Mouse (Mus musculus) T-helper 1 cell (primary cell): ENCODE results near the gene Mob3b.

Source experiments
- in situ Hi-C: fragments of 300-600 bp; cut with MboI, MseI; formaldehyde crosslinking; loops from one replicate; pipeline ENCODE4 v1.15.1; 2025; ENCODE audit warnings: high pct_unique_total_duplicates

The Mob3b gene

GRCm38 (mm10) chr4:35156751-35157611, at the start of gene Mob3b:
Mob3b (minus strand) TSS chr4:35157484.
- in situ Hi-C loops: loop anchor here (5.0 kb wide), 2 partner anchors 60 to 200 kb away; no protein-coding TSS in a partner anchor

- in situ Hi-C loops: no loop called here
Observed at GRCm38 (mm10) chr4:35204659-35205058, 47.4 kb upstream of the Mob3b start.

GRCm38 (mm10) chr4:35203724-35204123, 46.4 kb upstream of the Mob3b start:
- in situ Hi-C loops: no loop called here

GRCm38 (mm10) chr4:35201700-35202099, 44.4 kb upstream of the Mob3b start:
- in situ Hi-C loops: no loop called here

GRCm38 (mm10) chr4:35192725-35193124, 35.4 kb upstream of the Mob3b start:
- in situ Hi-C loops: loop anchor here (10.0 kb wide), 1 partner anchor 238 kb away; no protein-coding TSS in a partner anchor

GRCm38 (mm10) chr4:35189794-35190193, 32.5 kb upstream of the Mob3b start:
- in situ Hi-C loops: loop anchor here (10.0 kb wide), 1 partner anchor 235 kb away; no protein-coding TSS in a partner anchor

GRCm38 (mm10) chr4:35187617-35188326, 30.5 kb upstream of the Mob3b start:
- in situ Hi-C loops: no loop called here

GRCm38 (mm10) chr4:35177926-35178645, 20.8 kb upstream of the Mob3b start:
- in situ Hi-C loops: no loop called here

- in situ Hi-C loops: no loop called here
Observed at GRCm38 (mm10) chr4:35175566-35175965, 18.3 kb upstream of the Mob3b start.

GRCm38 (mm10) chr4:35173551-35173950, 16.3 kb upstream of the Mob3b start:
- in situ Hi-C loops: no loop called here

GRCm38 (mm10) chr4:35172471-35172870, 15.2 kb upstream of the Mob3b start:
- in situ Hi-C loops: no loop called here

GRCm38 (mm10) chr4:35169571-35170125, 12.4 kb upstream of the Mob3b start:
- in situ Hi-C loops: no loop called here

GRCm38 (mm10) chr4:35167855-35168254, 10.6 kb upstream of the Mob3b start:
- in situ Hi-C loops: no loop called here

- in situ Hi-C loops: no loop called here
Observed at GRCm38 (mm10) chr4:35165947-35166346, 8.7 kb upstream of the Mob3b start.

- in situ Hi-C loops: no loop called here
Observed at GRCm38 (mm10) chr4:35165275-35165674, 8.0 kb upstream of the Mob3b start.

- in situ Hi-C loops: loop anchor here (5.0 kb wide), 2 partner anchors 61 to 201 kb away; no protein-coding TSS in a partner anchor
Observed at GRCm38 (mm10) chr4:35157815-35158214, 531 bp upstream of the Mob3b start.

- in situ Hi-C loops: loop anchor here (5.0 kb wide), 2 partner anchors 59 to 199 kb away; no protein-coding TSS in a partner anchor
Observed at GRCm38 (mm10) chr4:35156149-35156611, 1.1 kb downstream of the Mob3b start.

GRCm38 (mm10) chr4:35155132-35155922, 2.0 kb downstream of the Mob3b start:
- in situ Hi-C loops: loop anchor here (5.0 kb wide), 2 partner anchors 58 to 198 kb away; no protein-coding TSS in a partner anchor

- in situ Hi-C loops: no loop called here
Observed at GRCm38 (mm10) chr4:35154051-35154450, 3.2 kb downstream of the Mob3b start.

- in situ Hi-C loops: no loop called here
Observed at GRCm38 (mm10) chr4:35151756-35152155, 5.5 kb downstream of the Mob3b start, which contains the start of gene Ifnk. Ifnk (plus strand) TSS chr4:35152056.
